Mouse (Mus musculus) MN1 (cell line): ENCODE measurements around the gene Ptf1a.

Source experiments
- DNase-seq: peaks from one replicate; pipeline ENCODE4 v3.0.0-alpha.2; 2016; ENCODE audit warnings: low spot score

The Ptf1a gene

DNA sequence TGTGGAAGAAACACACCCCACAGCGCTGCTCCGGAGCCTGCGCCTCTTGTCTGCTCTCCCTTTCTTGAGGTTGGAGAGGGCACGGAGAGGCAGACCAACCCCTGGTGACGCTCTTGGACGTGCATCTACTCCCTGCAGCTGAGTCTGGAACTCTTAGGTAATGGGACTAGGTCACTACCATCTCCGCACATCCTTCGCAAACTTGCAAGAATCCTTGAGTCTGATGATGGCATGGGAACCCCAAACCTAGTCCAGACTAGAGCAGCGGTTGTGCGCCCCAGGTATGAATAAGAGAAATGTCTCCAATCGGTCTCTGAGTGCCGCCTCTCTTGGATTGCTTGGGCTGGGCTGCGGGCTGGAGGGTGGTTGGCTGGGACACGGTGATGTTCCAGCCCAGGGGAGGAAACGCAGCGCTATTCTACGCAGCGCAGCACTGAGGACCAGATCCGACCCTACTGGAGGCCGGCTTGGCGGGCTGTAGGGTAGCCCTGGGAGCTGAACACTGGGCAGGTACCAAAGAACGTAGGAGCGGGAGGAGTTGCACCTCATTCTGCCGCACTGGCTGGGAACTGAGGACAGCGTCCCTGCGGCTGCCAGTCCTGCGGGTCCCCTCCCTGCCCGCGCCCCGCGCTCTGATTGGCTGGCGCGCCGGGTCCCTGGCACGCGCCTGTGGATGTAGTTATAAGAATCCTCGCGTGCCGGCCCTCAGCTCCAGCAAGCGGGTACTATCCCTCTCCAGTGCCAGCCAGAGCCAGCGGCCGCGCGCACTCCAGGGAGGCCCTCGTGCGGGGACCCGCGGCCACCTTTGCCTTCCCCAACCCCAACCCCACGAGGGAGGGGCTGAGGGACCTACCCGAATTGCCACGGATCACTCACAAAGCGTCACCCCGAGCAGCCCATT is at the start of gene Ptf1a:
TSS of gene Ptf1a (plus strand) at position 733 of the 901 bp plus-strand sequence.
- no peak for DNase-seq

DNA sequence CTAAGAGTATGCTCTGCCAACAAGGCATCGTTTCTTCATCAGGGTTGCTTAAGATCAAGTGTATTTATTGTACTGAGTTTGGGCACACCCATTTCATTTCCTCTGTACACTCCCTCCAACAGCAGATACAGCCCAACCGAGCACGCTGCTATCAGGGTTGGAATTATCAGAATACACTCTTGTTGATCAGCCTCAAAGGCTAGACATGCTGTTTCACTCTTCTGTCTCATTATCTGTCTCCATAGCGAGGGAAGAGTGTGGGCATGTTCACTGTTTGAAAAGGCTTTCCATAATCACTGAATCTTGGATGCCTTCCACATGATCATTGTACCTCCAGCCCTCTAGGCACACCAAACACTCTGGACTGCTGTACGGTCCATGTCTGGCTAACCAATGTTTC is 40.1 kb upstream of the Ptf1a start:
- DNase-seq, result no peak

DNA sequence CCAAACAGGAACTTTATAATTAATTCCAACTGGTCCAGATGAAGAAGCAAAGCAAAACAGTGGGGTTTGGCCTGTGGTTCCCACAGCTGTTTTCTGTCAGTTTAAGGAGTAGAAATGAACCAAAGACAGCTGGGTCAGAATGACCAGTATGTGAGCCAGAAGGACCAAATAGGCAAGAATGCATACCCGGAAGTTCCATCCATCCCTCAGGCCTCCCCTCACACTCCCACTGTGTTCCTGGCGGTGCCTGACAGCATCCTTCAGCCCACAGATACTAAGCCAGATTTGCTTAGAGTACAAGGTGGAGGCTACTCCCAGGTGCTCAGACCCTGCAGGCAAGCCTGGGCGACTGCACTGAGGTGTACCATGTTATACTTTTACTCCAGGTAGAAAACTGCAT is 38.9 kb upstream of the Ptf1a start:
- DNase-seq, result no peak

DNA sequence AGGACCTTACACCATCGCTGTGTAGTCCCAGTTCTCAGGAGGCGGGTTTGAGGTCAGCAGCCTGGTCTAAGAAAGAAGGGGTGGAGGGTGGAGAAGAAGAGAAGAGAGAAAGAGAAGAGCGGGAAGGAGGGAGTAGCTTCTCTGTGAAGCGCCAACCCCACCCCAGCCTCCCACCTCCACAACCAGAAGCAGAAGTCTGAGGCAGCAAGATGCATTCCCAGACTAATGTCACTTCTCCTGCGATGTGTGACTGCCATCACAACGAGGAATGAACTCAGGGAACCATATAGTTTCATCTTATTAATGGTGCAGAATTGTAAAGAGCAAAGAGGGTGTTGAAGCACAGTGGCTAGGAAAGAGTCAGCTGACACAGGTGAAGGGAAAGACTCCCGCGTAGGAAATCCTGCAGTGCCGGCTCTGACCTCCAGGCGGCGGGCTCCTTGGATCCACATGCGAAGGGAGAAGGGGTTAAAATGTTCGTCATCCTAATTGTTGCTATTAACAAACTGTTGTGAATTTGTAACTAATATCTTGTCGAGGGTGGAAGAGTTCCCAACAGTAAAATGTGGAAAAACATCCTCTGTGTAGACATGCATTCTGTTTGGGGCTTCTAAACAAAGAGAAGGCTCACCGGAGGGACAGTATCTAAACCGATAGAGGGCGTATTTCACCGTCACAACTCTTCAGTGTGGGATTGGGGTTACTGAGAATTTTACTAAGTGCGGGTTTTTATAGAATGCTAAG is 31.1 kb upstream of the Ptf1a start:
- DNase-seq, result peak; percentile 13

DNA sequence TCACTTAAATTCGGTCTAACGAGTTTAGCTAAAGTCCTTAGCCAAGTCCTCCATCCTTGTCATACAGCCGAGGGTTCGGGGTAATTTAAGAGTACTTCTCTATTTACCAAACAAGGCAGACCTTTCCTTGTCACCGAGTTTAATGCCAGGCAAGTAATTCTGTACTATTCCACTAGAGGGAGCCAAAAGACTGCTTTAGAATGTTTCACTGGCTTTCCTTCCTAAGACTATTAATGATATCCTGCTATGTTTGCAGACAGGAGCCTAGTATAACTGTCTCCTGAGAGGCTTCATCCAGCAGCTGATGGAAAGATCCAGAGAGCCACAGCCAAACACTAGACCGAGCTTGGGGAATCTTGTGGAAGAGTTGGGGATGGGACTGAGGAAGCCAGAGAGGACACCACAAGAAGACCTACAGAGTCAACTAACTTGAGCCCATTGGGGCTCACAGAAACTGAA is 30.4 kb upstream of the Ptf1a start:
- DNase-seq, result peak; percentile 75

DNA sequence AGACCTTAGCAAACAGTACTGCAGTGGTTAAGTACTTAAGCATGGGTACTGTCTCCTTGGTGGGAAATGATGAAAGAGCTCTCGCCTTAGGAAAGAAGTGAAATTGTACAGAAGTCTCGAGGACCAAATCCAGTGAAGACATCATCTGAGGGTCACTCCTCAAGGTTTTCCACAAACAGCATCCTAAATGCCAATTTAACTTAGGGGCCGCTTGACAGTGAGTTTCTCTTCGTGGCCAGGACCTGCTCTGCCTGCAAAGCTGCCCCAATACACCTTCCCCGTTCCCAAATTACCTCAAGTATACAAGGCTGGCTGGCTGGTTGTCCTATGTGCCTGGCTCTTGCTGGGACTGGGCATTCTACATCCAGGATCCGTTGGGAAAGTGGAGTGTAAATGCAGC is 29.4 kb upstream of the Ptf1a start:
- no peak for DNase-seq

DNA sequence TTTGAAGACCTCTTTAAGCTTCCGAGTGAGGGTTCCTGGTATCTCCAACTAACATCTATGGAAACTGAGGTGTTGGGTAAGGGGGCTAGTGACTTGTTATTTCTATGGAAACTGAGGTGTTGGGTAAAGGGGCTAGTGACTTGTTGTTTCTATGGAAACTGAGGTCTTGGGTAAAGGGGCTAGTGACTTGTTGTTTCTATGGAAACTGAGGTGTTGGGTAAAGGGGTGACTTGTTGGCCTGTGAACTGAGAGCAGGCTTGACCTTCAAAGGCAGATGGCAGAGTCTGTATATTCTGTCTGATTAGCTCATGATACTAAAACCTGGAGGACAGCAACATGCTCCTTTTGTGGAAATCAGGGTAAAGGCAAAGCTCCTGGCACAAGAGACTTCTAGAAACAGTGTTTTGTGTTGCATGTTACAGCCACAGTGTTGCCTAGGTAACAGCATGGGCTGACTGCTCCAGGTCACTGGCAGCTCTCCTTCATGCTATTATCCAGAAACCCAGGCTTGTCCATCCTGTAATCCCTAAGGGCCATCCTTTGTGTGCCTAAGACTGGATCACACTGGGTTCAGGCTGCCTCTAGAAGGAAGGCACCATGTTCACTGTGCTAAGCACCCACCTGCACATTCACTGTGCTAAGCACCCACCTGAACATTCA is 25.6 kb upstream of the Ptf1a start:
- peak; percentile 29 for DNase-seq

DNA sequence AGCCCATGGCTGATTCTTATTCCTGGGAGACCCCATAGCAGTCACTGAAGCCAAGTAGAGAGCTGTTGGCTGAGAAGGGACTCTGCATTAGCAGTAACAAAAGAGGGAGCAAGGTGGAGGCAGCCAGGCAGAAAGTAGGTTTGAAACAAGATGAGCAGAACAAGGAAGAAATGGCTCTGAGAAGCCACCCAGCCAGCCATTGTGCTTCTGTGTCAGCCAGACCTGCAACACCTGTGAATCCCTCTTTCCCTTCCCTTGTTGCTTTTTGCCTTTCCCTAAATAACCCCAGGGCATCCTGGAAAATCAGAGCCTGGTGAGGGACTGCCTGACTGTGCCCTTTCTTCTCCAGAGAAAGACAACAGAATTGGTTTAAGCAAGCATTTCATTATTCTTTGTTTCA is 23.2 kb upstream of the Ptf1a start:
- DNase-seq, result no peak

DNA sequence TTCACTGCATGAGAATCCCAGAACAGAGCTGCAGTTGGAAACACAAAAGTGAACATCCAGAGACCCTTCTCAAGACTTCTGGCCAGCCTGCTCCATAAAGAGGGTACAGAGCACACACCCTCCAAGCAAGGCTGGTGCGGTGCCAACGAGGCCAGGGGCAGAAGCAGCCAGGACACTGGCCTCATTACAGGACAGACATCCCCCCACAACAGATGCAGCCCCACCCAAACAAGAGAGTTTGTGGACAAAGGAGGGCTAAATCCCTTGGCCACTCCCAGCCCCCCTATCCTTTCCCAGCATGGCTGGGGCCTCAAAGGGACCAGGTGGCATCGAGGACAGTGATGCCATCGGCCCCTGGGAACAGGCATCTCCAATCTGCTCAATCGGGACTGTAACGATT is 22.4 kb upstream of the Ptf1a start:
- DNase-seq, result no peak

DNA sequence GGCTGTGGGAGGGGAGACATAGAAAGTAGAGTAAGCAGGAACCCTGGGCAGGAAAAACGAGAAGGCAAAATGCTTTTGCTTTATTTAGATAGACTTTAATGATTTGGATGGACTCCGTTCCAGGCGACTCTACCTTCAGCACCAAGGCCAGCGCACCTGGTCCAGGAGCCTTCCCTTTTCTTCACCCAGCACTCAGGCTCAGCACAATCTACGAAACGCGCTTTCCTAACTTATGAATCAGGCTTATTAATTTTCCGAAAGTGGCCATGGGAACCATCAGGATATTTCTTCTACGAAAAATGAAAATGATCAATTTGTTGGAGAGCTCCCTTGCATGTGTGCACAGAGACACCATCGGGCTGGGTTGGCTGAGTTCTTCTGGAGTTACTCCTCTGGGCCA is 16.4 kb upstream of the Ptf1a start:
- DNase-seq, result no peak

DNA sequence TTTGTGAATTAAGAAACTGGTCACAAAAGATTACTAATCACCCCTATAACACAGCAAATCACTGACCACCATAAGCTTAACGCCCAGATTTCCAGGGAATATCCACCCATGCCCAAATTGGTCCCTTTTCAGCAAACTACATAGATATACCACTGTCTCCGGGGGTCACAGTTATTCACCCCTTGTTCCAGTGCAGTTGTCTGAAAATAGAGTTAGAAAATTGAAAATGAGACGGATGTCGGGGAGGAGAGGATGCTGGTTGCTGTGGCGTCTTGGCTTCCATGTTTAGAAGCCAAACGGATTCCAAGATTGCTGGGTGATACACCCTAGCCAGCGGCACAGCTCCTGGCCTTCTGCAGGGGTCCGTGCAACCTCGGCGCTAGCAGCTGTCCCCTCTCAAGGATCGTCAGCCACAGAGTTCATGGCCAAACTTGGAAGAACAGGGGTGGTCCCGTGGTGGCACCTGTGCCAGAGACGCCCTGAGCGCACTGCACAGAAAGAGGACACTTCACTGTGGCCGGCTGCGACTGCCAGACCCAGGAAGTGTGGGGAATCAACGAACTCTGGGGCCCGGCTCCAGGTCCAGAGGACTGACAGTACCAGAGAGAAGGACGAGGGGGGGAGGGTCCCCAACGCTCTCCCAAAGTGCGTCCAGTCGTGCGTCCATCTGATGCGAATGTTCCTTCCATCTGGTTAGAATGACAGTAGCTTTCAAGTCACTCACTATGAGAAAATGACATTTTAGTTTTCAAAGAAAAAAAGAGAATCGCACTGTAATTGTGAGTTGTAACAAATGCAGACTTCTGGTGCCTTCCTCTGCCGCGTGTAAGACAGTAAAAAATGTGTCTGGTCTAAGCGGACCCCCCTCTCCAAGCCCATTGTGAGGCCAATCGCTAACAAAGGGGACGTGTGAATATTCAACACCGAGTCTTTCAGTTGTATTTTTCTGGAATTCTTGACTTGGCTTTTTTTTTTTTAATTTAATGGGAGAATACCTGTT is 15.5 kb upstream of the Ptf1a start:
- DNase-seq, result no peak

DNA sequence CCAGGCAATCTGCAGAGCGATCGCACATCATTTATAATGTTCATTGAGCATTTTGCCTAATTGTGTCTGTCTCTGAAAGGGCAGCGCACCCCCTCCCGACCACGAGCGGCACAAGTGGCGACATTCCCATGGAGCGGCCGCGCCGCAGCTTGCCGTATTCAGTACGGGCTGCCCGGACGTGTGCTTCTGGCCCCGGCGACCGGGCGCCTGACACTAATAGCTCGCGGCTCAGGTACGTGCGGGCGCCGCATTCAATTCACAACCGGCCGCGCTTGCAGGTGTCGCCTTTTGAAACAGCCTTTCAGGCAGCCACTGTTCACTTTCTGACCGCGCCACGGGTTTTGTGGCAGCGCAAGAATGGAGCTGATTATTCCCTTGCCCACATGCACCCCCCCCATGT is 14.7 kb upstream of the Ptf1a start:
- no peak for DNase-seq

DNA sequence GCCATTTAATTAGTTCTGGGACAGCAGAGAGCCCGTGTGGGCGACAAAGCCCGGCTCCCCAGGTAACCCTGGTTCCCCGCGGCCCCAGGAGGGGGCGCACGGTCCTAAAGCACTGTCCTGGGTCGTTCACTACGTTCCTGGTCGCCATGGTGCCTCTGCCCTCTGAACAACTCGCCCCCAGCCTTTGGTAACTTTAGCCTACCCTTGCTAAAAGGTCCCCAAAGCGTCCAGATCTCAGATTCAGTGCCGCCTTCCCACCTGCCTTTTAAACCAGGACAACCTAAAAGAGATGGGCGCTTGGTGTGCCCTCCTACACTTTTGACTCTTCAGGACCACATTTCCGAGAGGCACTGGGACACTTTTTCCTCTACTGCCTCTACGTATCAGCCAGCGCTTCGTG is 14.3 kb upstream of the Ptf1a start:
- DNase-seq, result no peak

DNA sequence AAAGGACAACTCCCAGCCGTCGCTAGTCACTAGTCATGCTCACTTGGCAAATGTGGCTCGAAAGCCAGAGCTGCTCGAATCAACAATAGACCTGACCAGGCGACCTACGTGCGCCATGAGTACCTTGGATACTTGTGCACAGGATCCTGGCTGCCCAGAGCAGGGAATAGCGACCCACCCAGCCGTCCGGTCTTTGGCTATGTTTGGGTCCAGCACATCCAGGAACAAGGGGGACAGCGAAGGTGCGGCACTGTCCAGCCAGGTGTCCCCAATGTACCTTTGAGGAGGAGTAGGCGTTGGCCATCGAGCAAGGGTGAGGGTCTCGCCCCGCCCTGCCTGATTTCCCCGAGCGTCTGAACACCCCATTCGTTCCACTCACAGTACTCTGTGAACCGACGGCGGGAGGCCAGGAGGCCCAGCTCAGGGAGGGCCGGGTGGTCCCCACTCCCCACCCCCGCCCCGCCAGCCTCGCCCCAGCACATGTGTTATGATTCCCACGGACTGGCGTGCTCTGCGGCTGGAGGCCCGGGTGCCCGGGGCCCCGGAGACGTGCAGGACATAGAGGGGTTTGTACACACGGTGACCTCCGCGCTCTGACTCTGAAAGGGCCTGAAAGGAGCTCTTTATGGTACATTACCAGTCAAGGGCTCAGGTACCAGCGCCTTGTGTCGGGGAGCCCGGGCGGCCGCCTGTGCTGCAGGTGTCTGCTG is 13.7 kb upstream of the Ptf1a start:
- no peak for DNase-seq

DNA sequence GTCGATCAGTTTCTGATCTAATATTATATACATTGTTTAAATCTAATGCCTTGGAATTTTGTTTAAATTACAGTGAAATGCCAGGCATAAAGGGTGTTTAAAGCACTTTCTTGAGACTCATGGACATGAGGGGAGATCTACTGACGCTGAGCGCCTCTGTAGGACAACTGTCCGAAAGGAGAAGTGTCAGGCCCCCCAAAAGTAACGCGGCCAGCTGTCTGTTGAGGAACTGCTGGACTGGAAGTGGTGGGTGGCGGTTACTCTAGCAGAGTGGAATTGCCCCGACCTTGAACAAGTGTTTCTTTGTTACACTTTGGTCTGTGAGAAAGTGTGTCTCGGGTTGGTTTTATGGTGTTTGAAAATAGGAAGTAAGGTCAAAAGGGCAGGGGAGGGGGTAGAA is 1.1 kb upstream of the Ptf1a start:
- DNase-seq, result no peak

DNA sequence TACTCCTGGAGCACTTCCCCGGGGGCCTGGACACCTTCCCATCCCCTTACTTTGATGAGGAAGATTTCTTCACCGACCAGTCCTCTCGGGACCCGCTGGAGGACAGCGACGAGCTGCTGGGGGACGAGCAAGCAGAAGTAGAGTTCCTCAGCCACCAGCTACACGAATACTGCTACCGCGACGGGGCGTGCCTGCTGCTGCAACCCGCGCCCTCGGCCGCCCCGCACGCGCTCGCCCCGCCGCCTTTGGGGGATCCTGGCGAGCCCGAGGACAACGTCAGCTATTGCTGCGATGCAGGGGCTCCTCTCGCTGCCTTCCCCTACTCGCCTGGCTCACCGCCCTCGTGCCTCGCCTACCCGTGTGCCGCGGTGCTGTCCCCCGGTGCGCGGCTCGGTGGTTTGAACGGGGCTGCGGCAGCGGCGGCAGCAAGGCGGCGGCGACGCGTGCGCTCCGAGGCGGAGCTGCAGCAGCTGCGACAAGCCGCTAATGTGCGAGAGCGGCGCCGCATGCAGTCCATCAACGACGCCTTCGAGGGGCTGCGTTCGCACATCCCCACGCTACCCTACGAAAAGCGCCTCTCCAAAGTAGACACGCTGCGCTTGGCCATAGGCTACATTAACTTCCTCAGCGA is 523 bp downstream of the Ptf1a start:
- no peak for DNase-seq

DNA sequence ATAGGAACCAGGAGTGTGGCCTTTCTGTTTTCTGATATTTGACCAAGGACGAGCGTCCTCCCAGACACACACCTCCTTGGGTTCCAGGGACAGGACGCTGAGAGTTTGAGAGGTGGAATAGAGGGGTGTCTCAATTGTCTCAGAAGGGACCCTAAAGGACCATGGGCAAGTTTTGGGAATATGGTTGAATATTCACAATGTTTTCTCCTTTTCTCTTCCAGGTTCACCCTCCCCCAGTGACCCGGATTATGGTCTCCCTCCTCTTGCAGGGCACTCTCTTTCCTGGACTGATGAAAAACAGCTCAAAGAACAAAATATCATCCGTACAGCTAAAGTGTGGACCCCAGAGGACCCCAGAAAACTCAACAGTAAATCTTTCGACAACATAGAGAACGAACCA is 1.3 kb downstream of the Ptf1a start:
- no peak for DNase-seq

DNA sequence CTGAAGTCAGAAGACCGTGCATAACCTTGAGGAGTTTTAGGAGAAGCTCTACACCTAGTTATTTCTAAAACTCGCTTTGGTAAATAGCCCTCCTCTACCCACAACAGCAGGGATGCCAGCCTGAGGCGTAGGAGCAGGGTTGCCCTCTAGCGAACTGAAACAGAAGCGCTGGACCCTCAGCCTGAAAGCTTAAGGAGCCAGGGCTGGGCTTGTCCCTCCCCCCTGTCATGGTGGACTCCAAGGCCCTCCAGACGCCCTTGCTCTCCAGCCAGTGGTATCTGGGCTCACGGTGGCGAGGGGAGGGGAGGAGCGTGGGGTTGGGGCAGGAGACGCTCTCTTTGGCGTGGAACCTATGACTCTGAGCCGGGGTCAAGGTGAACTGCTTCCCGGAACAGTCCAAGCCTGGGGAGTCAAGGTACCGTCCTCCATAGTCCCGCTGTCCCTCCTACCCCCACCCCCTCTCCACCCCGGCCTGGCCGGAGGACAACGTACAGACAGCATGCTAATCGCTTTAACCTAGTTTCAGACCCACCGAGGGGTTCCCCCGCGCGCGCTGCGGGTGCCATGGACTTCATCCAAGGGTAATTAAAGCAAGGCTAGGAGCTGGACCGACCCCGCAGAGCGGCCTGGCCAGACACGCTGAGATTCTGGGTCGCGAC is 2.7 kb downstream of the Ptf1a start:
- no peak for DNase-seq

DNA sequence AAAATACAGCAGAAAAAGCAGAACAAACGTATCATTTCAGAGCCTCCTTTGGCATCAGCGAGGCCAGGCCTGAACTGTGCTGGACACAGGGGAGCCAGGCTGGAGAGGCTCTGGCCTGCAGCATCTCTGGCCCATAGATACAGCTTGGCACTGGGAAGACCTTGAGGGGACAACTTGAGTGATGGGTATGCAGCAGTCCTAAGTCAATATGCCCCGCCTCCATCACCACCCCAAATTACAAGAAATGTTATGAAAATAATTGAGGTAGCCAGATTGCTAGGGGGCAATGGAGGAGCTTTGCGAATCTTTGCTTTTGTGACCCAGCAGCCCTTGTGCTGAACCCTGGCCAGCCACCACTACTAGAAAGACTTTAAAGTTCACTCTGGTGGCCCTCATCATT is 3.8 kb downstream of the Ptf1a start:
- no peak for DNase-seq

DNA sequence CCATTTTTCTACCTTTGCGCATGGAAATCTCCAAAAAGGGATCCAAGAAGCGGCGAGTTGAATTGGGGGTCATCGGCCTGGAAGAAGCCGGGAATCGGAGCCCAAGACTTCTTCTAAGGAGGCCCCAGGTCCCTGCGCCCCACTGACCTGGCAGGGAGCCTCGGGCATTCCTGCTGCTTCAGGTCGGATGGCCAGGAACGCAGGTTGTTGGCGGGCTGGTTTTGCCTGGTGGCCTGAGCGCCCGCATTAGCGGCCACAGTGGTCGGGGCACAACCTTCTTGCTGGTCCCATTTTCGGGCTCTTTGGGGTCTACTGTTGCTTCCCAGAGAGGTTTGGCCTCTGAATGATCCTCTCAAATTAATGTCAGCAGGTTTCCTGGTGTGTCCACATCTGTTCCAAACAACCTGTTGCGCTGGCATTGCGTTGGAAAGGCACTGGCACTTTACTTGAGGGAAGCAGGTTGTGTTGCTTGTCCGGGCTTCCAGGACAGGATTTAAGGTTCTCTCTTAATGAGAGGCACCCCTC is 7.1 kb downstream of the Ptf1a start:
- DNase-seq, result no peak
